Mouse (Mus musculus) lung, embryonic 15.5 days (tissue): ENCODE measurements around the gene Dync1i2. TPM values are rescaled to one million over a fixed set of nuclear protein-coding genes. Genes with fewer than 3 reads are reported as not detected.

Experiments
- ATAC-seq: fragments of 200-750 bp; cut with Nextera tagmentation; 2 replicates; pipeline ENCODE4 v1.8.0; 2017; ENCODE audit warnings: moderate number of reproducible peaks, borderline replicate concordance; ENCODE audit not compliant: low FRiP score, low TSS enrichment; ENCODE audit errors: extremely low read depth
- H3K27ac ChIP-seq: fragments of 300-500 bp; sonication (generic); 2 replicates; pipeline ENCODE4 v1.5.1; 2015; ENCODE audit warnings: moderate library complexity, mild to moderate bottlenecking, inconsistent platforms
- H3K27me3 ChIP-seq: fragments of 300-500 bp; sonication (generic); 2 replicates; pipeline ENCODE4 v1.6.1; 2015; ENCODE audit warnings: inconsistent platforms
- H3K36me3 ChIP-seq: fragments of 300-500 bp; sonication (generic); 2 replicates; pipeline ENCODE4 v1.6.1; 2015; ENCODE audit warnings: inconsistent platforms
- H3K4me1 ChIP-seq: fragments of 300-500 bp; sonication (generic); 2 replicates; pipeline ENCODE4 v1.6.1; 2015; ENCODE audit warnings: inconsistent platforms
- H3K4me2 ChIP-seq: fragments of 300-500 bp; sonication (generic); 2 replicates; pipeline ENCODE4 v1.6.1; 2015; ENCODE audit warnings: inconsistent platforms, mild to moderate bottlenecking, moderate library complexity
- H3K4me3 ChIP-seq: fragments of 300-500 bp; sonication (generic); 2 replicates; pipeline ENCODE4 v1.5.1; 2015; ENCODE audit warnings: mild to moderate bottlenecking, inconsistent platforms
- H3K9ac ChIP-seq: fragments of 300-500 bp; sonication (generic); 2 replicates; pipeline ENCODE4 v1.6.1; 2015; ENCODE audit warnings: inconsistent platforms
- H3K9me3 ChIP-seq: fragments of 300-500 bp; sonication (generic); 2 replicates; pipeline ENCODE4 v1.6.1; 2016; ENCODE audit warnings: inconsistent platforms
- WGBS: fragments of 180-500 bp; shearing (Covaris S2); methylation state at CpG from one replicate; pipeline ENCODE4 v1.1.7; 2015; 5-methylcytosine and 5-hydroxymethylcytosine counted together
- polyA plus RNA-seq: library from polyadenylated mRNA; unstranded; fragments of >200 nt; fragmentation: Nextera tagmentation; extraction: Ambion mirVana; gene quantifications from 2 replicates; pipeline ENCODE4 v1.2.1, GENCODE M21; 2015

Gene Dync1i2
- polyA plus RNA-seq, 1 experiment from 2014 or later: 99.6 TPM

GRCm38 (mm10) chr2:71188861-71189260, 22.6 kb upstream of the Dync1i2 start:
- Histone ChIP-seq H3K9me3 (no peaks in the 10 kb centered on the region), H3K27ac (no peak overlapping the region), H3K4me3 (no peak overlapping the region), H3K27me3 (peaks cover 9% of the 10 kb centered on the region), H3K36me3 (no peaks in the 10 kb centered on the region), H3K9ac (no peak overlapping the region), H3K4me1 (peaks cover 10% of the 10 kb centered on the region), H3K4me2 (no peak overlapping the region)
- 36% methylated on average over 2 of the region's 2 CpGs for WGBS
- no peak for ATAC-seq

DNA sequence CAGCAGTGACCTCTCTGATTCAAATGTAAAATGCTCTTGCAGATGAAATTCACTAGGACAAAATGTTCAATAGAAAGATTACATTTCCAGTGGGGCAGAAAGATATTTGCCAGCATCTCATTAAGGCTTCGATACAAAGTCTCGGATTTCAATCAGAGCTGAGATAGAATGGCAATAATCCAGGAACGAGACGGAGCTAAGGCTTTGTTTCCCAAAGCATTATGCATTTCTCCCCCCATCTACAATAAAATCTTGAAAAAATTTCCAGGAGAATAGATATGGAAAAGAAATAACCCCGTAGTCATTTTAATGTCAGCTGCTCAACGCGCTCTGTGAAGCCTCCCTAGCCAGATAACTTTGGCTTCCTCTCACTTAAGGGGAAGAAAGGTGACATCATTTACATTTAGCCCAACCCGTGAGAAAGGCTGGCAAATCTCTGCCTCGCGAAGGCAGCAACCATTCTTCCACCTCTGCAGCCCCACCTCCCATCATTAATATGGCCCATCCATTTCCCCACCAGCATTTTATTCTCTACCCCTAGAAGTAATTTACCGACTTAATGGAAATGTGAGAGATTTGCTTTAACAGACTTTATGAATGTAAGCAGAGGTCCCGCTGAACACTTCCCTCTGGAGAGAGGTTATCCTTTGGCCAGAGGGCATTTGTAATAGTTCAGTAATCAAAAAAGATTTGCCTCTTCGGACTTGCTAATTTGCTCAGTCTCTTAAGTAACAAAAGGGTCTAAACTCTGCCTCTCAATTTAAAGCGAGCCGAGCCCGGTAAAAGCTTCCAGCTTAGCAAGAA, 19.9 kb upstream of the Dync1i2 start:
- Histone ChIP-seq H3K9ac (no peak overlapping the region), H3K4me3 (no peak overlapping the region), H3K9me3 (no peaks in the 10 kb centered on the region), H3K27ac (no peak overlapping the region), H3K4me1 (peaks cover 17% of the 10 kb centered on the region), H3K36me3 (no peaks in the 10 kb centered on the region), H3K4me2 (peak overlapping the region; percentile 21; the same call in 1 of the 2 replicates), H3K27me3 (peaks cover 9% of the 10 kb centered on the region)
- WGBS: 23% methylated on average over 16 of the region's 16 CpGs
- no peak for ATAC-seq

- H3K36me3 ChIP-seq: no peaks in the 10 kb centered on the region
- 51% methylated on average over 17 of the region's 17 CpGs for WGBS
- ATAC-seq: no peak
- peak overlapping the region; percentile 14; the same call in 1 of the 2 replicates for H3K4me2 ChIP-seq
- H3K27ac ChIP-seq: no peak overlapping the region
- H3K27me3 ChIP-seq: peaks cover 9% of the 10 kb centered on the region
- peaks cover 23% of the 10 kb centered on the region for H3K4me1 ChIP-seq
- no peak overlapping the region for H3K4me3 ChIP-seq
- no peak overlapping the region for H3K9ac ChIP-seq
- no peaks in the 10 kb centered on the region for H3K9me3 ChIP-seq
Measured at GRCm38 (mm10) chr2:71192195-71192807, 19.2 kb upstream of the Dync1i2 start.

- peaks cover 9% of the 10 kb centered on the region for H3K27me3 ChIP-seq
- no peak overlapping the region for H3K9ac ChIP-seq
- H3K4me1 ChIP-seq: peaks cover 25% of the 10 kb centered on the region
- H3K9me3 ChIP-seq: no peaks in the 10 kb centered on the region
- 44% methylated on average over 10 of the region's 10 CpGs for WGBS
- no peak for ATAC-seq
- no peak overlapping the region for H3K4me3 ChIP-seq
- H3K27ac ChIP-seq: no peak overlapping the region
- no peak overlapping the region for H3K4me2 ChIP-seq
- H3K36me3 ChIP-seq: no peaks in the 10 kb centered on the region
Measured at GRCm38 (mm10) chr2:71194137-71194960, 17.2 kb upstream of the Dync1i2 start.

- Histone ChIP-seq H3K9me3 (no peaks in the 10 kb centered on the region), H3K27ac (peak overlapping the region; percentile 47; the same call in 1 of the 2 replicates), H3K4me1 (peaks cover 16% of the 10 kb centered on the region), H3K4me2 (no peak overlapping the region), H3K4me3 (no peak overlapping the region), H3K9ac (no peak overlapping the region), H3K36me3 (no peaks in the 10 kb centered on the region), H3K27me3 (no peaks in the 10 kb centered on the region)
- 48% methylated on average over 4 of the region's 4 CpGs for WGBS
- ATAC-seq: peak; percentile 53; the same call in 1 of the 2 replicates
Measured at GRCm38 (mm10) chr2:71196947-71197346, 14.6 kb upstream of the Dync1i2 start.

- Histone ChIP-seq H3K27me3 (no peaks in the 10 kb centered on the region), H3K4me2 (no peak overlapping the region), H3K9me3 (no peaks in the 10 kb centered on the region), H3K4me1 (peaks cover 15% of the 10 kb centered on the region), H3K4me3 (no peak overlapping the region), H3K27ac (no peak overlapping the region), H3K36me3 (no peaks in the 10 kb centered on the region), H3K9ac (no peak overlapping the region)
- 44% methylated on average over 3 of the region's 3 CpGs for WGBS
- no peak for ATAC-seq
Measured at GRCm38 (mm10) chr2:71198907-71199306, 12.6 kb upstream of the Dync1i2 start.

- no peak for ATAC-seq
- no peaks in the 10 kb centered on the region for H3K36me3 ChIP-seq
- no peak overlapping the region for H3K9ac ChIP-seq
- H3K9me3 ChIP-seq: no peaks in the 10 kb centered on the region
- H3K4me1 ChIP-seq: peaks cover 8% of the 10 kb centered on the region
- no peak overlapping the region for H3K27ac ChIP-seq
- H3K4me2 ChIP-seq: no peak overlapping the region
- H3K27me3 ChIP-seq: no peaks in the 10 kb centered on the region
- WGBS: 53% methylated on average over 4 of the region's 4 CpGs
- H3K4me3 ChIP-seq: no peak overlapping the region
Measured at GRCm38 (mm10) chr2:71200485-71200884, 11.0 kb upstream of the Dync1i2 start.

GRCm38 (mm10) chr2:71201886-71202285, 9.6 kb upstream of the Dync1i2 start:
- Histone ChIP-seq H3K4me2 (no peak overlapping the region), H3K36me3 (no peaks in the 10 kb centered on the region), H3K4me1 (peaks cover 6% of the 10 kb centered on the region), H3K27ac (no peak overlapping the region), H3K9me3 (no peaks in the 10 kb centered on the region), H3K9ac (no peak overlapping the region), H3K4me3 (no peak overlapping the region), H3K27me3 (no peaks in the 10 kb centered on the region)
- ATAC-seq: no peak
- WGBS: 77% methylated on average over 2 of the region's 2 CpGs

GRCm38 (mm10) chr2:71203819-71204432, 7.6 kb upstream of the Dync1i2 start:
- H3K4me3 ChIP-seq: 0 out of 2 replicates have a peak overlapping the region, but pooled peaks have one; percentile 10

GRCm38 (mm10) chr2:71209041-71209755, 2.3 kb upstream of the Dync1i2 start:
- WGBS: 68% methylated on average over 5 of the region's 5 CpGs
- no peak for ATAC-seq

More at GRCm38 (mm10) chr2:71203819-71204432, 7.6 kb upstream of the Dync1i2 start:
- H3K4me2 ChIP-seq: peak overlapping the region; percentile 20
- no peaks in the 10 kb centered on the region for H3K36me3 ChIP-seq
- WGBS: 40% methylated on average over 16 of the region's 16 CpGs
- peak; percentile 88; the same call in 1 of the 2 replicates for ATAC-seq
- peak overlapping the region; percentile 21; the same call in 1 of the 2 replicates for H3K27ac ChIP-seq
- H3K4me1 ChIP-seq: no peaks in the 10 kb centered on the region
- H3K9ac ChIP-seq: no peak overlapping the region
- no peaks in the 10 kb centered on the region for H3K9me3 ChIP-seq
- no peaks in the 10 kb centered on the region for H3K27me3 ChIP-seq

DNA sequence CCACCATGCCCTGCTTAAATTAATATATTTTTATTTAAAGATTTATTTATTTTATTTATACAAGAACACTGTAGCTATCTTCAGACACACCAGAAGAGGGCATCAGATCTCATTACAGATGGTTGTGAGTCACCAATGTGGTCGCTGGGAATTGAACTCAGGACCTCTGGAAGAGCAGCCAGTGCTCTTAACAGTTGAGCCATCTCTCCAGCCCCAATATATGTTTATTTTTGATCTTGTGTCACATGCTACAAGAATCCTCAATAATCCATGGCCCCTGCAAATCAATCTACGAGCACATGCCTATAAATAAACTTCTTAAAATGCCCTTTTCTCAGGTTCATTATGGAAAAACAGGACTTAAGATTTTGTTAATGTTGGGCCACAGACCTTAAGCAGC, 410 bp upstream of the Dync1i2 start:
- H3K4me1 ChIP-seq: peaks cover 8% of the 10 kb centered on the region
- H3K27me3 ChIP-seq: no peaks in the 10 kb centered on the region
- H3K9me3 ChIP-seq: no peaks in the 10 kb centered on the region
- H3K4me3 ChIP-seq: no peak overlapping the region
- WGBS: 88% methylated on average over 2 of the region's 2 CpGs
- no peak overlapping the region for H3K4me2 ChIP-seq
- ATAC-seq: no peak
- peaks cover 6% of the 10 kb centered on the region; the same call in 1 of the 2 replicates for H3K36me3 ChIP-seq
- H3K9ac ChIP-seq: no peak overlapping the region
- H3K27ac ChIP-seq: no peak overlapping the region

More at GRCm38 (mm10) chr2:71209041-71209755, 2.3 kb upstream of the Dync1i2 start:
- Histone ChIP-seq H3K4me3 (no peak overlapping the region), H3K4me2 (no peak overlapping the region), H3K36me3 (no peaks in the 10 kb centered on the region), H3K27me3 (no peaks in the 10 kb centered on the region), H3K9ac (no peak overlapping the region), H3K27ac (no peak overlapping the region), H3K4me1 (peaks cover 8% of the 10 kb centered on the region), H3K9me3 (no peaks in the 10 kb centered on the region)
